Mouse (Mus musculus) gastrocnemius, postnatal 4 days (tissue): ENCODE data around the gene Spef2. TPM values are rescaled to one million over a fixed set of nuclear protein-coding genes. Genes with fewer than 3 reads are reported as not detected.
"Not testable (repeated sequence)": the region's sequence is repeated elsewhere in the genome, so short reads cannot be mapped to it uniquely, and the experiment has no call there.

ENCODE experiments used
- DNase-seq, 2 experiments: peaks; one replicate each; pipeline ENCODE4 v3.0.0; 2021 to 2022; ENCODE audit warnings: low spot score in 2 of 2, mixed read lengths in 2 of 2
- long read RNA-seq, 2 experiments: library from polyadenylated mRNA; stranded (forward); transcript quantifications; one replicate each; pipeline ENCODE4 v2.0.0; 2021
- total RNA-seq, 2 experiments: library from RNA; stranded (reverse); gene quantifications; 2 replicates each; pipeline ENCODE4 v1.2.3; 2021

Spef2 gene
- total RNA-seq = under 1 TPM; 0.05 to 0.12 TPM
- long read RNA-seq, experiment 1 = 0 reads
- long read RNA-seq, experiment 2 = 0 reads

DNA sequence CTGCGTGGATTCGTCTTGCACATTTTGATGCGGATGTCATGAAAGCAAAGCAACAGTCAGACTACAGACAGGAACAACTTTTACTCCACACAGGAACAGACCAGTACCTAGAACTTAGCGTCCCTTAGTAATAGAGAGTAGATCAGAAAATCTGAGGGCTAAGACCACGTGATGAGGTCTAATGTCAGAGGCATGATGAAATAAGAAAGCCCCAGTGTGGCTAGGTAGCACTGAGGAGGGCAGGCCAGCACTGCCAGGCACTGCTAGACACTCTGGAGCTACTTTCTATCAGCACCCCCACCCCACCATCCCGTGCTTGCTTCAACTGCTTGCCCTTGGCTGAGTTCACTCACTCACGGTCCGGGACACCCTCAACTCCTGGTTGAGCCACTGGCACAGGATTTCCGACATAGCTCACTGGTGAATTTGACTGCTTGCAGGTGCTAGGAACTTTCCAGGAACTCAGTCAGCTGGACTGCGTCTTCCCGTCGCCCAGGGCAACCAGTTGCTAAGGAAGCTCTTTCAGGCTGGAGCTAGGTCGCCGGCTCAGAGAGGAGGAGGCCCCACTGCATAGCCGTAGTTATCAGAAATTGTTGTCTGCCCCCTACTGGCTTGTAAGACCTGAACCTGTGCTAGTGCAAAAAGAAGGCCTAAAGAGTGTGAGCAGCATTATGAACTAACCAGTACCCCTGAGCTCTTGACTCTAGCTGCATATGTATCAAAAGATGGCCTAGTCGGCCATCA, at the start of gene Spef2:
Gene Spef2, minus strand, starts transcription at position 510 of the 744 bp plus-strand sequence.
- peak; percentile 19 to 46 for DNase-seq

DNA sequence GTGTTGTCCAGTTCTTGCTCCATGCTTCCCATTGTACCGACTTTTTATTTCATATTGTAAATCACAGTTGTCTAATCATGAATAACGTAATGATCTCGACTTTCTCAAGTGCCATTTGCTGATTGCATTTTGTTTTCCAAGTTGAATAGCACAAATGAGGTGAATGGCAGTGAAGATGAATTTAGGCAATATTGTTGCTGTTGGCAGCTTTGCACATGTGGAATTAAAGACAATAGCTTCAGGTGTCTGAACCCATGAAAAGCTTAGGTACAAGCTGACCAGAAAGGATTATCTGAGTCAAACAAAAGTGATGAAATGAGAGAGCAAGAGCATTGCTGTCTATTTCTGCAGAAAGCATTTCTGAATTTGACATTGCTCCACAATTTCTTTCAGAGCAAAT, 45.5 kb upstream of the Spef2 start:
- no peak for DNase-seq

DNA sequence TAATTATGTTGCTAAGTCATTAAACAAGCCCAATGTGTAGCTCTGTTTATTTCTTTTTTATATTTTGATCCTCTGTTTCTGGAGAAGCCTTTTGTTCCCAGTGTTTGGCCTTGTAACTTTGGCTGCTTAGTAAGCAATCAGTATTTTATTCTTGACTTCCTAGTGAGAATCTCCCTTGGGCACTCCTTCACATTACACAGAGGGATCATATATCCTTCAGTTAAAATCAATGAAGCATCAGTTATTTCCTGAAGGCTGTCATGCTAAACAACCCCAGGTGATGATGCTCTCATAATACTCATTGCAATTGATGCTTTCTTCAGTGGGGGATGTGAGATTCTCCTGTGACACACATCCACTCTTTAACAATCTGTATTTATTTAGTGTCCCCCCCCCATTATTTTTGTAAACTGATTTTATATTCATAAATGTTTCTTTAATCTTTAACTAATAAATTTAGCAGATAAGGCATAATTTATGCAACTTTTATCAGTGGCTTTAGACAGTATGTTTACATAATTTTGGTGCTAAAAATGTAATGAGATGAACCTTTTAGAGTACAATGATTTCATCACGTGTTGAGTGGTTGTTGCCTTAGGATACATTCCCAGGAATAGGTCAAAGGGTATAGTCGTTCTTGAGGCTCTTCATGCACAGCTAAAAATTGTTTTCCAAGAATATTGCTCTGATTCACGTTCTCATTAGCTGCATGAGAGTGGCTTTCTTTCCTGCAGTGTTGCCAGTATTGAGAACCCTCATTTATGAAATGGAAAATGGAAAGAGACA, 39.8 kb upstream of the Spef2 start:
- DNase-seq = no peak

DNA sequence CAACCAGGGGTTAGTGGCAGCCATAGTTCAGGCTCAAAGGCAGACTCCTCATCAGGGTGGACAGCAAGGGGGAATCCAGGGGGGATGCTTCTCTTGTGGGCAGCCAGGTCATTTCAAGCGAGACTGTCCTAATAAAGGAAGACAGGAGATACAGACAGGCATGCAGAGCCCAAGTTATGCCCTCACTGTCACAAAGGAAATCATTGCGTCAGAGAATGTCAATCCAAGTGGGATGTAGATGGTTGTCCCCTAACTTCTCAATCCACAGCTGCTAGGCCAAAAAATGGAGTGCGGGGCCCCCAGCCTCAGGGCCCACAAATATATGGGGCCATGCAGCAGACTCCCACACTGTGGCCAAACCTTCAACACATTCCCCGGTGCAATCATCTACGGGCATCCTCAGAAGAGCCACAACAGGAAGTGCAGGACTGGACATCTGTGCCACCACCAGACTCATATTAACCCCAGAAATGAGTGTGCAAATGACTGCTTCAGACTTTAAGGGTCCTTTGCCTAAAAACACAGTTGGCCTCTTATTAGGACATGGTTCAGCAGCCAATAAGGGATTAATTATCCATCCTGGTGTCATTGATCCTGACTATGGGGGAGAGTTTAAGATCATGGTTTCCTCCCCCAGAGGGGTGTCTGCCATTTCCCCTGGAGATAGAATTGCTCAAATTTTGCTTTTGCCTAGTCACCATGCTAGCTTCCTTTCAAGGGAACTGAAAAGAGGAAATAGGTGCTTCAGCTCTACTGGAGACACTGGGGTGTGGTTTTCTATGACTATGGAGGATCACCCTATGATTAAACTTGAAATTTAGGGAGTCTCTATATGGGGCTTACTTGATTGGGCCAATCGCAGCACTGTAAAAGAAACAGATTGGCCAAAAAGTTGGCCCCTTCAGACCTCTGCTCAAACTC, 25.8 kb upstream of the Spef2 start:
- not testable (repeated sequence) for DNase-seq

DNA sequence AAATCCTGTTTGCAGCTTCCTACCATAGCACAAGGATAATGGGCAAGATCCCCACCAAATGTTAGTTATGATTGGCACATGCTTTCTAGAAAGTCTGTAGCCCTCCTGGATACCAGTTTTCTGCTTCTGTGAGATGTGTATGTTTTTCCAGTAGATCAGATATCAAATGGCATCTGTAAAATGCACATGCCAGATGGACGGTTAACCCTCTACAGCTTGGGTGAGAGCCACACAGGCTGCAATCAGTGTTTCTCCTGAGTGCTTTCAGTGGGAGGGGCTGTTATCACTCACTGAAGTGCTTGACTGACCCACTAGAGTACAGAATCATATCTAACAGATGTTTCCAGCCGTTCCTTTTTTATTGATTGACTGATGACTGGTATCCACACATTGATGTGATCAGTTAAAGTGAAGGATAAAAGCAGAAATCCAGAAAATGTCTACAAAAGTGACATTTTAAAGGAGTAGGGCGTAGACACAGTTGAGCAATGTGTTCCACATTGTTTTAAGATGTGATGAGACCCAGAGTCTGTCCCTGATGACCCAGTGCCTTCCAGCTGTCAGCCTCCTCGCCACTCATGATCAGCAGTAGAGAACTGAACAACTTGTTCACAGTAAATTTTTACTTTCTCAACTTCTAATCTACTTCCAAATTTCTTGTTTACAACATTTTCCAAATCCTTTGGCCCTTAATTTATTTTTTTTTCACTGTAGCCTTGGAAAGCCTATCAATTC, 19.7 kb upstream of the Spef2 start:
- DNase-seq = no peak

DNA sequence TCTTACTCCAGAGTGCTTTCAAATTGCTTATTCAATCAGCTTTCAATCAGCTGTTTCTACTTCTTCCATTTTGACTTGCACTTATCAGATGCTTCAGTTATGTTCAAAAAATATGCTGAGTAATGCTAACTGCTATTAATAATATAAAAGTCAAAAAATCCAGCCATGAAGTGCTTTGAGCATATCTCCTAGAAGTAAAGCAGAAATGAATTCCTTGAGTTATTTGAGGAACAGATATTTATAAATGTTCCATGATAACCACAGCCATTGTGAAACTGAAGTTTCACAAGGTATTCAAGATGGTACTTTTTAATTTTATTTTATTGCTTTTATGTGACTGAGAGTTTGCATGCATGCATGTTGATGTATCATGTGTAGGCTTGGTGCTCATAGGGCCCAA, 18.4 kb upstream of the Spef2 start:
- no peak for DNase-seq

DNA sequence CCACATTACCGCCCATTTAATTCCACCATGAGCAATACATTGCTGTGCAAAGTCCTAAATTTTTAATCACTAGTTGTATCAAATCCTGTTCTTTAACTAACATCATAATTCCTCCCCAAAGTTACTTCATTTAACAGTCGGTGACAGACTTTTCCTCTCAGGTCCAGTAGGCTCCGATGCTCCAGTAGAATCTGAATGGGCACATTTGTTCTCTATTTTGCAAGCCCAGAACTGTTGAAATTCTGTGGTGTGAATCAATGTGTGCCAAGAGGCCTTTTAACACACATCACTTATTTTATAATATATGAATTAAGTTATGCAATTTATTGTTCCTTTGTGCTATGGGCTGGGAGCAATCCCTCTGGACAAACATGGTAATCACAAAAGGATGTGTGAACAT, 2.3 kb upstream of the Spef2 start:
- no peak for DNase-seq

DNA sequence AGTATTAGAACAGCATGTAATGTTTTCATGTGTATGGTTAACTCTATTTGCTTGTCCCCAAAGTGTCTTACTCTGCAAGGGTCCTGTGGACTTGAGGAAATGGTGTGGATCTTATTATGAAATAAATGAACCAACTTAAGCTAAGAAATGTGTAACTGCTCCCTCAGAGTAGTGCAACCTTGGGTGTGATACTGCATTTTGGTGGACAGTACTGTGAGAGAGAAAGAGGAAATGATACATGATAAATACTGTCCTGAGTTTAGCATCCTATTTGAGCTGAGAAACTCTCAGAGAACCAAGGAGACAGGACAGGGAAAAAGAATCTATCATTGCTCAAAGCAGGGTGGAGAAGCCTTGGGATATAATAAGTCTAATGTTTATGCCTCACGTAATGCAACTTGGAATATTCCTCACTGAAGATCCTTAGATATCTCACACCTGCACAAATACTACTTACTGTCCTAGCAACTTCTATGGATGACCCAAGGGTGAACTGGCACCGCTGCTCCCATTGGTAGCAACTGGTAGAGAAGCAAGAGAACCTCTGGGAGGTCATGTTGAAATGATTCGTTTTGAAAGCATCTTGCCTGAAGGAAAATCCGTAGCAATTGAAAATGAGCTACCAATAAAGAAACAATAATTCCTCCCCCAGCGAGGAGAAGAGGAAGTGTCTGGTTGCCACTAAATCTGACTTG, 1.1 kb downstream of the Spef2 start:
- DNase-seq = no peak

DNA sequence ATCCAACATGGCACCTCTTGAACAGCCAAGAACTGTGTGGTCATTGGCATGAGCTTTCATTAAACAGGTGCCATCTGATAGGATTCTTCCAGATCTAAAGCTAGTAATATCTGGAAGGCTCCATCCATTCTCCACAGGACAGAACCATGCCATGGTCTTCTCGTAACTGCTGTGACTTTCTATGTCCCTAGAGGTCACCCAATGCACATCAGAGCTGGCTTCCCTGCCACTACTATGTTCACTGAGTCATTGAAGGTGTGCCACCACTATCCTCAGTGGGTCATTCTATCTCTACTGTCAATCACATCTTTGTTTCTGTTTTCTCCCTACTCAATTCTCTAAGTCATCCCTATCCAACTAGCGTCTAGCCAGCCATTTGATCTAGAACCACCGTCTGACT, 6.5 kb downstream of the Spef2 start:
- no peak for DNase-seq

DNA sequence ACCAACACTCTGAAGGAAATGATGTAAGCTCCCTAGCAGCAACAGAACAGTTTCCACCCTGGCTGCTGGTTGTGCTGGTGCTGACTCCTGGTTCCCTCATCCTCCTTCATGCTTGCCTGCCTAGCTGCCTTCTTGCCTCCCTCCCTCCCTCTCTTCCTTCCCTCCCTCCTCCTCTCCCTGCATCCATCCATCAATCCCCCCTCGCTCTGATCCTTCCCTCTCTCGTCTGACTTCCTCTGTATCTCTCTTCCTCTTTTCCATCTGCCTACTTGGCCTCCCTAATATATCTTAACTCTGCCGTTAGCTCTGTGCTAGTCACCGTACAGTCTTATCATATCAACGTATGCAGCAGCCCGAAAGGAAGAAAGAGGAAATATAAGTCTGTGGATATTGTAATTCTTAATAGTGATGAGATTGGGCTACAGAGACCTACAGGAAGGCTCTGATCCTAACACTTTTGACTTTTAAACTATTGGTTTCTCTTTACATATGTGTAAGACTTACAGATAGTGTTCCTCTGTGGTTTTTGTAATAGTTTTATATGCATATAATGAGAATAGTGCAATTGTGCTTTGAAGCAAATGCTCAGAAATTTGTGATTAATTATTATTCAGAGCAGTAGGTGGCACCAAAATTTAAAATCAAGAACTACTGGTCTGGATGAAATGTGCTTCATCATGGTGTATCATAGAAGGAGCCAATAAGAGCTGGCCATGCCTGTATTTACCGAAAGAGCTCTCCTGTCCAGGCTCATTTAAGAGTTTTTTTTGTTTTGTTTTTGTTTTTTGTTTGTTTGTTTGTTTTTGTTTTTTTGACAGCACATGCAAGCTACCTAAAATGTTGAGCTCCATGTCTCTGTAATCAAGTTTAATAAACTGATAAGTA, 33.9 kb downstream of the Spef2 start:
- DNase-seq = no peak

DNA sequence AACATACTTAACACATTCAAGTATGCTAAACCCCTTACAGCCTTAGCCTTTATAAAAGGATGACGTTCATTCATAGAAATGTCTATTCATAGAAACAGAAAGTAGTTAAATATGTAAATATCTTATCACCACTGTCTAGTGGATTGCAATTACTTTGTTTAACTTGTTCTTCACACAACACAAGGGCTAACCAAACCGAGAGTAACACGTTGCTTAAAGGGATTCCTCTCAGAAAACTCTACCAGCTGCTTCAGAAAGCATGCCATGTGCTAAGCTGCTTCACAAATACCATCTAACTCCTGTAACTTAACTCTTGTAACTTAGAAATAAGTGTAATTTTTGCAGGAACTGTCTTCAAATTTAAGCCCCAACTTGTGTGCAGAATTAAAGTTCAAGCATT, 35.0 kb downstream of the Spef2 start:
- no peak for DNase-seq

DNA sequence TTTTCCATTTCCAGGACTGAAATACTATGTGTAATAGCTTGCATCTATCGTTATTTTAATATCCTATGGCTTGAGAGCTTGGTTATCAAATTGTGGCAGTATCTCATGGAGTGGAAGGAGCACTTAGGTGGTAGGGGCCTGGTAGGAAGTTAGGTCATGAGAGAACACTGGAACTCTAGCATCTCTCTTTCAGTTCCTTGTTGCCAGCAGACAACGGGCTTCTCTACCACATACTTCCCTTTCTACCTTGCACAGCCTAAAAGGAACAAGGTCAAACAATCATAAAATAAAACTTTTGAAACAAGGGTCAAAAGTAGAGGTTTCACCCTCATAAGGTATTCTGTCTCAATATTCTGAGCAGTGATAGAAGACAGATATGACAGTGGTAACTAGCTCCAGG, 38.3 kb downstream of the Spef2 start:
- DNase-seq = no peak

DNA sequence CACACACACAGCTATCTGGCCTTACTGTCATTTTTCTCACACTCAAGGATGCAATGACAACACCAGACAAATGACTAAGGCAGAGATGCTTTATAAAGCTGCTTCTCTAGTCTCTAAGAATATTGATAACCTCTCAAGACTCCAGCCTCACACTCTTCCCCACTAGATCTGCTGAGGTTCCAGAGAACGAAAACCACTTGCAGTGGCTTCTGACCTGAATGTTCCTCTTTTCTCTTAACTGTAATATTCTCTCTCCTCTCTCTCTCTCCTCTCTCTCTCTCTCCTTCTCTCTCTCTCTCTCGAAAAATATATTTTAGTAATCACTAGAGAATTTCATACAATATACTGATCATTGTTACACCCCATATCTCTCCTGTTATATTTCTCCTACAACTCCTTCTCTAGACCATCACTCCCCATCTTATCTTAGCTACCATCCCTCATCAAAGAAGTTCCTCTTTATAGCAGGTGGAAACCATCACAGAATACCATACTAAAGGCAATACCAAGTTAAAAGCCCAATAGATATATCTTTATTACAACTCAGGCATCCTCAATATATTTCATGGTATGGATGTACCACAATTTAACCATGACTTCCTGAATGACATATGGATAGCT, 42.7 kb downstream of the Spef2 start:
- no peak for DNase-seq

DNA sequence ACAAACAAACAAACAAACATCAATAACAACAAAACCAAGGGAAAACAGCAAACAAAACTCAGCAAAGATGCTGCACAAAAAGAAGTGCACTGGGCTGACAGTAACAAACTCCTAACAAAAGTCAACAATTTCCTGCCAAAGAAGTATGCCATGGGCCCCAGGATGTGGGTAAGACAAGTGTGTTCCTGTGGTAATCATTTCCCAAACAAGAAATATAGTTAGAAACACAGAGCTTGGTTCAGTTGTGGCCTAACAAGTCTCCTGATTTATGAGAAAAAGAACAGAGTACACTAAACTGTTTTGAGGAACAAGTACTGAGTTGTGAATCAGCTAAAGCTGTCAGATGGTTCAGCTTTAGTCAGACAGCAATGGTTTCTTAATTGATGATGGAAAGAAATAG, 46.8 kb downstream of the Spef2 start:
- DNase-seq = no peak

DNA sequence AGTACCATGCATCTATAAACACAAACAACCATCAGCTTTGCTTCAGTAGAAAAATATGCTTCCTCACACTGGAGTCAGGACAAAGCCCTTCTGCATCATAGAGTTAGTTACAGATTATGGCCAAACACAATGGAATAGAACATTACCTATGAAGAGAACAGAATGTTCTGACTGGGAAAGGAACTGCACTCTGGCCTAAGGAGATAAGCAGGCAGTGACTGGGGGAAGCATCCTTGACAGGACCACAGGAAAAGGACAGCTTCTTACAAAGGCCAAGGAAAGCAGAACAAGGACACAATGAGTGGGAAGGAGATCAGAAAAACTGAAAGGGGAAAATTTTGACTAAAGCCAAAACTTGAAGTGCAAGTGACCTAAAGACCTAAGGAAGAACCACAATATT, 56.9 kb downstream of the Spef2 start:
- no peak for DNase-seq

DNA sequence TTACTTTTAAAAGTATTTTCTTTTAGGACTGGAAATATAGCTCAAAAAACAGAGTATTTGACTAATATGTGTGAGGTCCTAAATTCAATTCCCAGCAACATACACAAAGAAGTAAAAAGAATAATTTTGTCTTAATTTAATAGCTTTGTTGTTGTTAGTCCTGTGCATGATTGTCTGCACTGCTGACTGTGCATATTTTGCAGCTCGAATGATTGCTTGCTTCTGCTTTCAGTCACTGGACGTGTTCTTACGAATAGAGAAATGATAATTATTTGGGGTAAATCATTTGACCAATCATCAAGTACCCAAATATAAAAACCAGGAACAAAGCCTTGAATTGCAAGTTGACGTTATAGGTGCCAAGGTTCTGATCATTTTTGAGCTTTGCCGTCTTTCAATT, 57.8 kb downstream of the Spef2 start:
- no peak for DNase-seq

DNA sequence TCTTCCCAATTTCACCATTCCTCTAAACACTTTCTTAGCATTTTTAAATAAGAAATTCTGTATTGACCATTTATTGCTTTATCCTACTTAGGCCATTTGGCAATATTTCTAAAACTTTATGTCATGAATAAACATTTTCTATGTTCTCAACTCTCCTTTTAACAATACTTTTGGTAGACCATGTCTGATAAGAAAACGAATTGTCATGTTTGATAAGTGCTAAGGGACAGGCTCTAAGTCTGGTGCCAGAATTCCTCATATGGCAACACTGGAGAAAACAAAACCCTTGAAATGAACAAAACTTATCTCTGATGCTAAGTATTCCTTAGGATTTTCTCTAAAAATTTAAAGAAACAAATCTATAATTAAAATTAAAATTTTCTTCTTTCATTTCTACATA, 58.2 kb downstream of the Spef2 start:
- no peak for DNase-seq

DNA sequence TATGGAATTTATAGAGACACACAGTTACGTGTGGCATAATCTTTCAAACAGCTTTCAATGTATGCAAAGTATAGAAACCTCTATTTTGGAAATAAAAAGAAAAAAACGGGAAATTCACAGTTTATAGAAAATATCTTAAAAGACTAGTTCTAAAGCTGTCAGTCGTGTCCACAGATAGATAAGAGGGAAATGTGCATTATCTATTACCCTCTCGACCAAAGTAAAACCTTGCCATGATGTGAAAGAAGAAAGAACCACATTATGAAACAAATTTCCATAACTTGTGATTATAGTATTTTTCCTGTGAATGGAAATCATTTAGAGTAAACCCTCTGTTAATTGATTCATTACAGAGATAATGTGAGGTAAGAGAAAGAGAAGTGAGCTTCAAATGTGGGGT, 65.2 kb downstream of the Spef2 start:
- no peak for DNase-seq
